Mouse (Mus musculus) adrenal gland, adult 2 months (tissue): ENCODE results near the gene Celf5. TPM values are rescaled to one million over a fixed set of nuclear protein-coding genes. Genes with fewer than 3 reads are reported as not detected.

Experiments used
- DNase-seq: peaks from one replicate; pipeline ENCODE4 v3.0.0; 2021
- microRNA-seq, 2 experiments: library from miRNA; unstranded; fragments of <30 nt; microRNA quantifications; one replicate each; pipeline ENCODE4 v1.2.0; 2021
- polyA plus RNA-seq: library from polyadenylated mRNA; depleted of rRNA; stranded (reverse); fragments of >200 nt; gene quantifications from 2 replicates; pipeline ENCODE4 v1.2.3, GENCODE M21; 2012; rRNA removed
- total RNA-seq, 2 experiments: library from RNA; stranded (reverse); gene quantifications; 2 replicates each; pipeline ENCODE4 v1.2.3; 2021

The Celf5 gene
- total and polyA plus RNA-seq, 3 experiments, result 0.55 to 1.4 (median 0.78) TPM

DNA sequence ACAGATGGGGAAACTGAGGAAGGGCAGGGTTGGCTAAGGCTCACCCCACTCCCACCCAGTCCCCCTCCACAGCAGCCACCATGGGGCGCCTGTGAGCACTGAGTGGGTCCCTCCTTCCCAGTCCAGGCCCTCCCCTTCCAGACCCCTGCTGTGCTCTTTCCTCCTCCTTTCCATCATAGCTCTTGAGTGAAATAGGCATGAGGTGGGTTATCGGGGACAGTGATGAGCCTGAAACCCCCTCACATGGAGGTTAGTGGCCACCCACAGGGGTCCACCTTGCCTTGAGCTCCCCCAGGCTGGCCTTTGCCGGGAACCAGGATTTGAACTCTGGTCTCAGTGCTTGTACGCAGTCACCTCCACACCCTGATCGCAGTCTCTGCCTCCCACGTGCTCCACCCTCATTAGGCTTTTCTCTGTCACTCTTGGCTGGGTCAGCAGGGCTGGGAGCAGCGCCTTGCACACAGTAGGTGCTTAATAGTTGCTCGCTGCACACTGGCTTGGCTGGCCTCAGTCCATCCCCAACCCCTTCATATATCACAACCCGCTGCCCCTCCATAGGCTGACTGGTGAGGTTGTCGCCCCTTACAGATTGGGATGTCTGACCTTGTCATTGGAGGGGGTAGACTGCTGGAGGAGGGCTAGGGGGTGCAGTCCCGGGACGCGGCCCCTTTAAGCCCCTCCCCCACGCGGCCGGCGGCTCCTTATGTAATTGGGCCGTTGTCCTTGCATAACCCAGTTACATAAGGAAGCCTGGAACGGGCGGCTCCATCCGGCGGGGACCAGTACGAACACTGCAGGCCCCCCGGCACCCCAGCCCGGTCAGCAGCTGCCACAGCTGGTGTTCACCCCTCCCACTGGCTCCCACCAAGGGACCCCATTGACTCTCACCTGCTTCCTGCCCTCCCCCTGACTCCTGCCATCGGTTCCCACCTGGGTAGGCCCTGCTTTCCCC is 68.9 kb downstream of the Celf5 start:
- DNase-seq, result peak; percentile 90

DNA sequence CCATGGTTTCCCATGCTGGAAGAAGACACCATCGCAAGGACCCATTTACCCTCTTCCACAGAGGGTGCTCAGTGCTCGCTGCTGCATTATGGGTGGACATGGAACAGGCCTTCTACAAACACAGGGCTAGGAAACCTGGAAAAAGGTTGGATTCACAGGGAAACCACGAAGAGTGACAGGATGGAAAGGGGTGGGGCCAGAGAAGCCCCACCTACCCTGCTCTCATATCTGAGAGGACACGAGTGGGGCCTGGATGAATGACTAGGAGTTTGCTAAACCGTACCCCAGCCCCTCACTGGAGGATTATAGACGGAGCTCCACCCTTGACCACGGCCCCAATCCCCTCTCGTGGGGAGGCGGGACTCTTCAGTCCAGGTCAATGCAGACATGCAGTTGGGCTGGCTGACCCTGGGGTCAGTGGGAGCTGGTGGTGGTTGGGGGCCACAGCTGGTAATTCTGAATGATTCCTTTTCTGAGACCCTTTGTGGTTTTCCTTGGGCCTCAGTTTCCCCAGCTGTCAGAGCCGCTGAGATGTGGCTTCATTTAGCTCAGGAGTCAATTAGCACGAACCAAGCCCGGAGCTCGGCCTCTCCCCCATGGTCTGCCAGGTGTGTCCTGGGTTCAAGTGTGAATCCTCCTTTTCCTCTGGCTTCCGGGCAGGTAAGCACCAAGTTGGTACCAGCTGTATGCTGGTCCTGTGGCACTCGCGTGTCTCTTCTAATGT is 69.8 kb downstream of the Celf5 start:
- DNase-seq, result no peak

DNA sequence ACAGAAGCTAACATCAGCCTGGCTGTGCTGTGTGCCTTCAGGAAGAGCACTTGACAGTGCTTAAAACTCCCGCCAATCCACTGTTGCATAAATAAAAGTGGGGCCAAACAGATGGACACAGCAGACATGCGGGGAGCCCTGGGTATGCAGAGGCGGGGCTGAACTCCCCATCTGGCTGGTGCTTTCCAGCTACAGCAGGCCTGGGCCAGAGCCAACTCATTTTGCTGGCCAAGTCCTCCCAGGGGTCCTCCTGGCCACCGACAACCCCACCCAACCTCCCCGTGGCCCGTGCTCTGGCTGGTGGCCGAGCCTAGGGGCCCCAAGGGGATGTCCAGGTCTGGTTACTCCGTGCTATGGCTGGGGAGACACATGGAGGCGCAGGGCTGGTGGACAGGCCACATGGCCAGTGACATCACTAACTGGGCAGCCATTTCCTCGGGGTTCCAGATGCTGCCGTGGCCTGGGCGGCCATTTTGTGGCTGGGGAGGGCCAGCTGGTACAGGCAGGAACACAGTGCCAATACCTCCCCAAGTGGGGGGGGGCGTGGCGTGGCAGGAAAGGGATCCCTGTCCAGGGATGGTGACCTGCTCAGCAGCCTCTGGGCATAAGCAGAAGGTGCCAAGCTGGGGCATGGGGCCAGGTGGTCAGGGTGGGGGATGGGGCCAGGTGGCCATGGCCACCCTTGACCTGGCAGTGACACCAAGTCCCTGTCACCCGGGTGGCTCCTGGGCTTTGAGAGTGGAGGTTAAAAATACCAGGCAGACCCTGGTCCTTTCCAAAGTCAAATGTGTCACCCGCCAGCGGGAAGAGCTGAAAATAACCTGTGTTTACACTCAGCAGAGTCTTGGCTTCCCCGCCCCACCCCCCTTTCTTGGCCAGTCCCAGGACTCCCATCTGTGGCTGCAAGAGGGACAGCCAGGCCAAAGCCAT is 70.8 kb downstream of the Celf5 start:
- DNase-seq, result peak; percentile 85

DNA sequence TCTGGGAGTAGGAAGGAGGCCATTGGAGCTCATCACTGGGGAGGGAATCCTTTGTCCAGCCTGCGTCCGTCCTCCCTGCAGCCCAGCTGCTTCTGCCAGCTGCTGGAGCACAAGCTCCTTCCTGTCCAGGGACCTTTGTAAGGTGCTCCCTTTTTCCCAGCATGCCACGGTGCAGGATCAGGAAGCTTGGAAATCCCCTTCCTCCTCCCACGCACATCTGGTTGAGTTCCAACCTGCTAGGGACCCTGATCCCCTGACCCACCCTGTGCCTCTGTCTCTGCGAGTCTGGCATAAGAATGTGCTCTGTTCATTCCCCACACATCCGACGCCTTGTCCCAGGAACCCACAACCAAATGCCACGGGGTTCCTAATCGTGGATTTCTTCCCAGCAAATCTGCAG is 71.5 kb downstream of the Celf5 start:
- peak; percentile 70 for DNase-seq

DNA sequence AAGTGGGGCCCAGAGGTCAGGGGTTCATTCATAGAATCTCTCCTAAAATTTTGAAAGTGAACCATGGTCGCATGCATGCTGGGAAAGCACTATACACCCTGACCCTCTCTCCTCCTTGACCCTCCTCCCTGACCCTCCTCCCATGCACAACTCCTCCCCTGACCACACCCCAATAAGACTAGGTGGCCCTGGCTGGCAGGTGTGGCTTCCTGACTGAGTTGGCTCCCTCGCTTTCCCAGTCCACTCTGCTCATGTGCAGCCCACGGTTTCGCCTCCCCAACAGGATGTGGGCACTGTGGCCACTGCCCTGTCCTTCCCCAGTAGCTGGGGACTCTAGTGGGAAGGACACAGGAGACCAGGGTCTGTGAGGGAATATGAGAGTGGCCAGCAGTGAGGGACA is 72.2 kb downstream of the Celf5 start:
- DNase-seq, result peak; percentile 39

DNA sequence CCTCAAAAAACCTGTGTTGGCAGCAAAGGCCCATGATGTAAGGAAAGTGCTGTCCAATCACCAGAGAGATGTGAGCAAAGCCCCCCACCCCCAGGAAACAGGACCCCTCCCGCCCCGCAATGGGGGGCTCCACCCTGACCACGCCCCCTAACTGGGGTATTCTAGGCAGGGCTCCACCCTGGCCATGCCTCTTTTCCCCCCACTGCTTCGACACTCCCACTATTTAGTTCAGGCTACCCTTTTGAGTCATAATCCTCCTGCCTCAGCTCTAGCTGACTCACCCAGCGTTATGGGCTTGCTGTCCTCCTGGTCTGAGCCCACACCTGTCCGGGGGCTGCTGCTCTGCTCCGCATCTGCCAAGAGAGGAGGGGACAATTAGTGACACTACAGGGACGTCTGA is 73.2 kb downstream of the Celf5 start:
- DNase-seq, result no peak

Small RNA genes lying within 50 kb of the gene (microRNA-seq; reads per million reads assigned to microRNA genes)
- 0 reads per million in 2 experiments for gene Gm25595
- 0.44 to 0.83 reads per million in 2 experiments for gene Mir1191b

Other genes starting within 250 kb of the Celf5 start
- gene Zfr2, start 249.6 kb downstream of the Celf5 start, total RNA-seq, result 10 to 100 TPM; 12.6 to 14.1 TPM
- 38.7 and 47.5 TPM in 2 replicates for gene Zfr2, start 249.6 kb downstream of the Celf5 start, polyA plus RNA-seq
- gene Matk, start 229.8 kb downstream of the Celf5 start, total RNA-seq, result under 1 TPM; 0.69 to 0.73 TPM
- 0.86 and 1.0 TPM in 2 replicates for gene Matk, start 229.8 kb downstream of the Celf5 start, polyA plus RNA-seq
- 100 to 1,000 TPM; 123 to 131 TPM for gene Mrpl54, start 215.8 kb downstream of the Celf5 start, total RNA-seq
- 193 and 221 TPM in 2 replicates for gene Mrpl54, start 215.8 kb downstream of the Celf5 start, polyA plus RNA-seq
- 100 to 1,000 TPM in 1 of 2 experiments, 10 to 100 TPM in 1; 83.5 to 121 TPM for gene Apba3, start 215.7 kb downstream of the Celf5 start, total RNA-seq
- 165 and 188 TPM in 2 replicates for gene Apba3, start 215.7 kb downstream of the Celf5 start, polyA plus RNA-seq
- under 1 TPM; 0.41 to 0.92 TPM for gene Tjp3, start 191.1 kb downstream of the Celf5 start, total RNA-seq
- gene Tjp3, start 191.1 kb downstream of the Celf5 start, polyA plus RNA-seq, result 0.52 and 0.72 TPM in 2 replicates
- gene Pip5k1c, start 189.7 kb downstream of the Celf5 start, total RNA-seq, result 10 to 100 TPM; 34.3 to 44.6 TPM
- 71.0 and 72.8 TPM in 2 replicates for gene Pip5k1c, start 189.7 kb downstream of the Celf5 start, polyA plus RNA-seq
- gene Cactin, start 161.6 kb downstream of the Celf5 start, total RNA-seq, result 10 to 100 TPM; 32.6 to 40.3 TPM
- gene Cactin, start 161.6 kb downstream of the Celf5 start, polyA plus RNA-seq, result 35.5 and 37.4 TPM in 2 replicates
- 10 to 100 TPM; 33.2 to 45.4 TPM for gene Tbxa2r, start 154.0 kb downstream of the Celf5 start, total RNA-seq
- 137 and 154 TPM in 2 replicates for gene Tbxa2r, start 154.0 kb downstream of the Celf5 start, polyA plus RNA-seq
- 10 to 100 TPM in 1 of 2 experiments, 1 to 10 TPM in 1; 2.9 to 10.3 TPM for gene Gipc3, start 139.4 kb downstream of the Celf5 start, total RNA-seq
- 2.8 and 3.2 TPM in 2 replicates for gene Gipc3, start 139.4 kb downstream of the Celf5 start, polyA plus RNA-seq
- gene Hmg20b, start 132.2 kb downstream of the Celf5 start, total RNA-seq, result 10 to 100 TPM; 81.6 to 89.9 TPM
- gene Hmg20b, start 132.2 kb downstream of the Celf5 start, polyA plus RNA-seq, result 272 and 280 TPM in 2 replicates
- gene Mfsd12, start 125.2 kb downstream of the Celf5 start, total RNA-seq, result 10 to 100 TPM; 15.3 to 16.5 TPM
- 69.3 and 77.4 TPM in 2 replicates for gene Mfsd12, start 125.2 kb downstream of the Celf5 start, polyA plus RNA-seq
- gene 4930404N11Rik, start 116.9 kb downstream of the Celf5 start, total RNA-seq, result 1 to 10 TPM; 1.2 to 3.6 TPM
- gene 4930404N11Rik, start 116.9 kb downstream of the Celf5 start, polyA plus RNA-seq, result 9.7 and 12.4 TPM in 2 replicates
- gene Fzr1, start 104.2 kb downstream of the Celf5 start, total RNA-seq, result 10 to 100 TPM; 40.7 to 45.0 TPM
- 95.6 and 103 TPM in 2 replicates for gene Fzr1, start 104.2 kb downstream of the Celf5 start, polyA plus RNA-seq
- 10 to 100 TPM; 39.6 to 54.3 TPM for gene Dohh, start 98.3 kb downstream of the Celf5 start, total RNA-seq
- 125 and 132 TPM in 2 replicates for gene Dohh, start 98.3 kb downstream of the Celf5 start, polyA plus RNA-seq
- gene Gm48551, start 98.2 kb downstream of the Celf5 start, total RNA-seq, result 1 to 10 TPM; 1.8 to 2.5 TPM
- gene Gm48551, start 98.2 kb downstream of the Celf5 start, polyA plus RNA-seq, result 2.9 and 6.7 TPM in 2 replicates
- 1 to 10 TPM in 1 of 2 experiments, not detected in 1; 1.4 TPM for gene Gm48552, start 93.7 kb downstream of the Celf5 start, total RNA-seq
- gene Gm48552, start 93.7 kb downstream of the Celf5 start, polyA plus RNA-seq, result 2.5 and 4.4 TPM in 2 replicates
- gene Smim24, start 89.7 kb downstream of the Celf5 start, total RNA-seq, result 1 to 10 TPM; 1.4 to 1.6 TPM
- 4.5 and 5.4 TPM in 2 replicates for gene Smim24, start 89.7 kb downstream of the Celf5 start, polyA plus RNA-seq
- gene Nfic, start 27.1 kb downstream of the Celf5 start, total RNA-seq, result 100 to 1,000 TPM in 1 of 2 experiments, 10 to 100 TPM in 1; 80.8 to 126 TPM
- 142 and 171 TPM in 2 replicates for gene Nfic, start 27.1 kb downstream of the Celf5 start, polyA plus RNA-seq
- gene Ncln, start 13.7 kb upstream of the Celf5 start, total RNA-seq, result 100 to 1,000 TPM; 111 to 123 TPM
- 562 and 856 TPM in 2 replicates for gene Ncln, start 13.7 kb upstream of the Celf5 start, polyA plus RNA-seq
- gene S1pr4, start 17.4 kb upstream of the Celf5 start, total RNA-seq, result 1 to 10 TPM in 1 of 2 experiments, under 1 TPM in 1; 0.98 to 1.6 TPM
- 3.5 and 3.6 TPM in 2 replicates for gene S1pr4, start 17.4 kb upstream of the Celf5 start, polyA plus RNA-seq
- gene Gna15, start 41.5 kb upstream of the Celf5 start, total RNA-seq, result 1 to 10 TPM; 1.1 to 2.2 TPM
- 1.4 and 1.9 TPM in 2 replicates for gene Gna15, start 41.5 kb upstream of the Celf5 start, polyA plus RNA-seq
- 10 to 100 TPM; 76.6 to 86.0 TPM for gene Gna11, start 62.5 kb upstream of the Celf5 start, total RNA-seq
- 122 and 124 TPM in 2 replicates for gene Gna11, start 62.5 kb upstream of the Celf5 start, polyA plus RNA-seq
- gene Aes, start 76.8 kb upstream of the Celf5 start, total RNA-seq, result 1,000 to 10,000 TPM; 1,028 to 1,195 TPM
- gene Aes, start 76.8 kb upstream of the Celf5 start, polyA plus RNA-seq, result 3,784 and 4,442 TPM in 2 replicates
- gene Tle2, start 91.9 kb upstream of the Celf5 start, total RNA-seq, result 10 to 100 TPM; 50.4 to 51.0 TPM
- gene Tle2, start 91.9 kb upstream of the Celf5 start, polyA plus RNA-seq, result 417 and 691 TPM in 2 replicates
- gene Tle6, start 118.4 kb upstream of the Celf5 start, total RNA-seq, result 10 to 100 TPM; 24.0 to 59.6 TPM
- gene Tle6, start 118.4 kb upstream of the Celf5 start, polyA plus RNA-seq, result 49.5 and 90.8 TPM in 2 replicates
- 1 to 10 TPM; 1.1 to 2.3 TPM for gene BC025920, start 123.6 kb upstream of the Celf5 start, total RNA-seq
- 0.26 and 0.59 TPM in 2 replicates for gene BC025920, start 123.6 kb upstream of the Celf5 start, polyA plus RNA-seq
- 10 to 100 TPM; 16.0 to 18.3 TPM for gene Sirt6, start 145.1 kb upstream of the Celf5 start, total RNA-seq
- 52.3 and 59.9 TPM in 2 replicates for gene Sirt6, start 145.1 kb upstream of the Celf5 start, polyA plus RNA-seq
- 10 to 100 TPM; 20.0 to 23.7 TPM for gene Ankrd24, start 145.8 kb upstream of the Celf5 start, total RNA-seq
- gene Ankrd24, start 145.8 kb upstream of the Celf5 start, polyA plus RNA-seq, result 91.0 and 112 TPM in 2 replicates
- gene Gm10778, start 166.3 kb upstream of the Celf5 start, total RNA-seq, result 1 to 10 TPM; 2.1 to 3.1 TPM
- 0.09 and 0.11 TPM in 2 replicates for gene Gm10778, start 166.3 kb upstream of the Celf5 start, polyA plus RNA-seq
- 1 to 10 TPM; 5.4 to 6.8 TPM for gene Zfp433, start 222.1 kb upstream of the Celf5 start, total RNA-seq
- not detected in 2 replicates for gene Zfp433, start 222.1 kb upstream of the Celf5 start, polyA plus RNA-seq